Mouse (Mus musculus) G1E (cell line): ENCODE measurements at regions not wholly inside any gene's neighbourhood (a gene's known extent, or its start where the extent isn't known, plus 50 kb on each side); places are given as distances from the start of the nearest gene placed in this dataset.

Source experiments
- ATAC-seq: 2 replicates; pipeline ENCODE4 v1.8.0; 2016; ENCODE audit warnings: mild to moderate bottlenecking; ENCODE audit not compliant: insufficient number of reproducible peaks, poor library complexity, low FRiP score, severe bottlenecking; ENCODE audit errors: extremely low read depth
- DNase-seq: peaks from one replicate; pipeline ENCODE4 v3.0.0; 2012; ENCODE audit warnings: low spot score
- H3K27me3 ChIP-seq: 2 replicates; pipeline ENCODE4 v1.6.1; 2012; ENCODE audit warnings: mild to moderate bottlenecking, low read length, inconsistent platforms; ENCODE audit not compliant: insufficient read depth
- H3K36me3 ChIP-seq: replicated peaks from 2 replicates; pipeline ENCODE3; 2012; ENCODE audit warnings: mild to moderate bottlenecking, inconsistent platforms
- H3K4me1 ChIP-seq: 2 replicates; pipeline ENCODE4 v1.6.1; 2012; ENCODE audit warnings: low read depth, low read length, inconsistent platforms, mixed read lengths; ENCODE audit not compliant: insufficient read depth
- H3K4me3 ChIP-seq: 2 replicates; pipeline ENCODE4 v1.5.1; 2012; ENCODE audit warnings: low read depth, mild to moderate bottlenecking, inconsistent platforms, low read length, moderate library complexity, mixed read lengths
- H3K9me3 ChIP-seq: replicated peaks from 2 replicates; pipeline ENCODE4 v1.6.1; 2012; ENCODE audit warnings: inconsistent platforms
- CTCF ChIP-seq: IDR thresholded peaks from 2 replicates; pipeline ENCODE4 v1.5.1; 2012; ENCODE audit warnings: low read depth, low read length, inconsistent platforms, mixed read lengths
- GATA1 ChIP-seq: IDR thresholded peaks from 2 replicates; pipeline ENCODE4 v1.6.1; 2012; ENCODE audit warnings: borderline replicate concordance, low read length, inconsistent platforms, mixed read lengths
- GATA2 ChIP-seq: IDR thresholded peaks from 2 replicates; pipeline ENCODE4 v1.6.1; 2012; ENCODE audit warnings: low read depth, low read length, inconsistent platforms, borderline replicate concordance
- POLR2AphosphoS5 ChIP-seq: IDR thresholded peaks from 2 replicates; pipeline ENCODE4 v1.6.1; 2012; ENCODE audit warnings: low read depth, low read length, inconsistent platforms; ENCODE audit not compliant: insufficient replicate concordance
- TAL1 ChIP-seq: conservative IDR thresholded peaks from 2 replicates; pipeline ENCODE4 v1.6.1; 2012; ENCODE audit warnings: low read depth, low read length, inconsistent platforms, mixed read lengths

- H3K4me1 ChIP-seq = no peaks in the 10 kb centered on the region
- DNase-seq (no peak), ATAC-seq (no peak)
- H3K9me3 ChIP-seq = peaks cover 57% of the 10 kb centered on the region
- H3K36me3 ChIP-seq = no peaks in the 10 kb centered on the region
- no peak for TF ChIP-seq GATA2
- no peak for TF ChIP-seq TAL1
- no peak for TF ChIP-seq GATA1
- TF ChIP-seq POLR2AphosphoS5 = no peak
- no peak for TF ChIP-seq CTCF
- H3K27me3 ChIP-seq = no peaks in the 10 kb centered on the region
- H3K4me3 ChIP-seq = no peak overlapping the region
These were observed 264.8 kb downstream of the Agtpbp1 start for GRCm38 (mm10) chr13:59320261-59320660.

- ATAC-seq (no peak), DNase-seq (no peak)
- no peaks in the 10 kb centered on the region for H3K4me1 ChIP-seq
- H3K4me3 ChIP-seq = no peak overlapping the region
- H3K36me3 ChIP-seq = no peaks in the 10 kb centered on the region
- TF ChIP-seq TAL1 = no peak
- peaks cover 39% of the 10 kb centered on the region for H3K9me3 ChIP-seq
- no peaks in the 10 kb centered on the region for H3K27me3 ChIP-seq
These were observed 267.5 kb downstream of the Agtpbp1 start for GRCm38 (mm10) chr13:59317458-59318005.

- no peak overlapping the region for H3K4me3 ChIP-seq
These were observed 269.2 kb downstream of the Agtpbp1 start for GRCm38 (mm10) chr13:59315811-59316210.

GRCm38 (mm10) chr13:59314419-59314818 lies 270.6 kb downstream of the Agtpbp1 start:
- H3K9me3 ChIP-seq = peaks cover 27% of the 10 kb centered on the region
- no peaks in the 10 kb centered on the region for H3K36me3 ChIP-seq
- no peak overlapping the region for H3K4me3 ChIP-seq
- DNase-seq (no peak), ATAC-seq (no peak)
- H3K27me3 ChIP-seq = no peaks in the 10 kb centered on the region
- TF ChIP-seq CTCF (no peak), GATA1 (no peak), TAL1 (no peak), GATA2 (no peak), POLR2AphosphoS5 (no peak)
- H3K4me1 ChIP-seq = no peaks in the 10 kb centered on the region

More at GRCm38 (mm10) chr13:59315811-59316210, 269.2 kb downstream of the Agtpbp1 start:
- no peak for TF ChIP-seq CTCF
- no peak for TF ChIP-seq GATA2
- TF ChIP-seq TAL1 = no peak
- no peak for TF ChIP-seq GATA1
- no peak for TF ChIP-seq POLR2AphosphoS5
- Histone ChIP-seq H3K9me3 (peaks cover 31% of the 10 kb centered on the region), H3K27me3 (no peaks in the 10 kb centered on the region), H3K36me3 (no peaks in the 10 kb centered on the region), H3K4me1 (no peaks in the 10 kb centered on the region)
- no peak for DNase-seq
- ATAC-seq = no peak

GRCm38 (mm10) chr13:59313725-59314330 lies 271.2 kb downstream of the Agtpbp1 start:
- ATAC-seq = no peak
- no peak for TF ChIP-seq GATA2
- TF ChIP-seq POLR2AphosphoS5 = no peak
- TF ChIP-seq GATA1 = no peak
- TF ChIP-seq CTCF = no peak
- TF ChIP-seq TAL1 = no peak
- peaks cover 24% of the 10 kb centered on the region for H3K9me3 ChIP-seq

GRCm38 (mm10) chr13:59292905-59293304 lies 292.1 kb downstream of the Agtpbp1 start:
- no peak for TF ChIP-seq POLR2AphosphoS5
- Histone ChIP-seq H3K4me1 (no peaks in the 10 kb centered on the region), H3K9me3 (peaks cover 53% of the 10 kb centered on the region), H3K4me3 (no peak overlapping the region), H3K27me3 (no peaks in the 10 kb centered on the region), H3K36me3 (no peaks in the 10 kb centered on the region)
- ATAC-seq = no peak
- no peak for DNase-seq

More at GRCm38 (mm10) chr13:59313725-59314330, 271.2 kb downstream of the Agtpbp1 start:
- H3K27me3 ChIP-seq = no peaks in the 10 kb centered on the region
- no peak for DNase-seq
- no peaks in the 10 kb centered on the region for H3K4me1 ChIP-seq
- H3K36me3 ChIP-seq = no peaks in the 10 kb centered on the region
- no peak overlapping the region for H3K4me3 ChIP-seq

GRCm38 (mm10) chr13:59289127-59289526 lies 295.9 kb downstream of the Agtpbp1 start:
- no peak for ATAC-seq
- peaks cover 45% of the 10 kb centered on the region for H3K9me3 ChIP-seq
- no peaks in the 10 kb centered on the region for H3K36me3 ChIP-seq
- H3K4me3 ChIP-seq = no peak overlapping the region
- TF ChIP-seq POLR2AphosphoS5 = no peak
- TF ChIP-seq GATA1 = no peak
- TF ChIP-seq TAL1 = no peak
- TF ChIP-seq CTCF = no peak
- TF ChIP-seq GATA2 = no peak
- H3K4me1 ChIP-seq = no peaks in the 10 kb centered on the region
- no peak for DNase-seq
- H3K27me3 ChIP-seq = no peaks in the 10 kb centered on the region
